Mouse (Mus musculus): ENCODE measurements around the gene 1700022I11Rik. TPM values are rescaled to one million over a fixed set of nuclear protein-coding genes. Genes with fewer than 3 reads are reported as not detected.
A peak's percentile ranks its signal among the peaks of the same experiment; 100 is the strongest.
"Not testable (repeated sequence)": the region's sequence is repeated elsewhere in the genome, so short reads cannot be mapped to it uniquely, and the experiment has no call there.

Gene 1700022I11Rik
- polyA plus RNA-seq, 1 experiment = 22.4 TPM

GRCm38 (mm10) chr4:42973868-42974267 is 4.5 kb downstream of the 1700022I11Rik start:
- H3K4me3 ChIP-seq (ENCODE audit: control insufficient read depth, low read depth, low read length) = no peak overlapping the region
- no peak for TF ChIP-seq CTCF (IDR thresholded peaks at IDR 0.05; ENCODE audit: control insufficient read depth, insufficient read depth, insufficient replicate concordance, low read depth, low read length)
- TF ChIP-seq POLR2A (IDR thresholded peaks at IDR 0.05; ENCODE audit: control insufficient read depth, low read depth, low read length) = no peak
- H3K4me1 ChIP-seq (ENCODE audit: control insufficient read depth, insufficient read depth, low read length) = peaks cover 3% of the 10 kb centered on the region
- H3K27me3 ChIP-seq (ENCODE audit: control insufficient read depth, insufficient read depth, low read length) = no peaks in the 10 kb centered on the region
- H3K36me3 ChIP-seq (ENCODE audit: control insufficient read depth, insufficient read depth, low read length) = no peaks in the 10 kb centered on the region; the same call in 1 of the 2 replicates
- H3K27ac ChIP-seq (ENCODE audit: control insufficient read depth, insufficient read depth, low read depth, low read length) = no peak overlapping the region

- Histone ChIP-seq H3K27ac (ENCODE audit: control insufficient read depth, insufficient read depth, low read depth, low read length) (no peak overlapping the region), H3K27me3 (ENCODE audit: control insufficient read depth, insufficient read depth, low read length) (no peaks in the 10 kb centered on the region), H3K36me3 (ENCODE audit: control insufficient read depth, insufficient read depth, low read length) (no peaks in the 10 kb centered on the region), H3K4me1 (ENCODE audit: control insufficient read depth, insufficient read depth, low read length) (no peaks in the 10 kb centered on the region; the same call in 1 of the 2 replicates), H3K4me3 (ENCODE audit: control insufficient read depth, low read depth, low read length) (no peak overlapping the region)
- no peak for TF ChIP-seq POLR2A (IDR thresholded peaks at IDR 0.05; ENCODE audit: control insufficient read depth, low read depth, low read length)
- no peak for TF ChIP-seq CTCF (IDR thresholded peaks at IDR 0.05; ENCODE audit: control insufficient read depth, insufficient read depth, insufficient replicate concordance, low read depth, low read length)
Observed at GRCm38 (mm10) chr4:42978062-42978461, 8.7 kb downstream of the 1700022I11Rik start.

- H3K36me3 ChIP-seq (ENCODE audit: control insufficient read depth, insufficient read depth, low read length); H3K27me3 ChIP-seq (ENCODE audit: control insufficient read depth, insufficient read depth, low read length); H3K4me1 ChIP-seq (ENCODE audit: control insufficient read depth, insufficient read depth, low read length); H3K4me3 ChIP-seq (ENCODE audit: control insufficient read depth, low read depth, low read length); H3K27ac ChIP-seq (ENCODE audit: control insufficient read depth, insufficient read depth, low read depth, low read length): not testable (repeated sequence)
Observed at GRCm38 (mm10) chr4:42980467-42980866, 11.1 kb downstream of the 1700022I11Rik start.

GRCm38 (mm10) chr4:42988296-42988695 is 18.9 kb downstream of the 1700022I11Rik start:
- peaks cover 5% of the 10 kb centered on the region for H3K36me3 ChIP-seq (ENCODE audit: control insufficient read depth, insufficient read depth, low read length)
- H3K4me3 ChIP-seq (ENCODE audit: control insufficient read depth, low read depth, low read length) = no peak overlapping the region
- TF ChIP-seq POLR2A (IDR thresholded peaks at IDR 0.05; ENCODE audit: control insufficient read depth, low read depth, low read length) (no peak), CTCF (IDR thresholded peaks at IDR 0.05; ENCODE audit: control insufficient read depth, insufficient read depth, insufficient replicate concordance, low read depth, low read length) (no peak)
- no peaks in the 10 kb centered on the region for H3K4me1 ChIP-seq (ENCODE audit: control insufficient read depth, insufficient read depth, low read length)
- no peak overlapping the region for H3K27ac ChIP-seq (ENCODE audit: control insufficient read depth, insufficient read depth, low read depth, low read length)
- no peaks in the 10 kb centered on the region for H3K27me3 ChIP-seq (ENCODE audit: control insufficient read depth, insufficient read depth, low read length)

GRCm38 (mm10) chr4:42998022-42998421 is 28.6 kb downstream of the 1700022I11Rik start:
- no peak overlapping the region for H3K27ac ChIP-seq (ENCODE audit: control insufficient read depth, insufficient read depth, low read depth, low read length)
- no peaks in the 10 kb centered on the region for H3K27me3 ChIP-seq (ENCODE audit: control insufficient read depth, insufficient read depth, low read length)
- H3K4me1 ChIP-seq (ENCODE audit: control insufficient read depth, insufficient read depth, low read length) = peaks cover 5% of the 10 kb centered on the region
- TF ChIP-seq CTCF (IDR thresholded peaks at IDR 0.05; ENCODE audit: control insufficient read depth, insufficient read depth, insufficient replicate concordance, low read depth, low read length) (no peak), POLR2A (IDR thresholded peaks at IDR 0.05; ENCODE audit: control insufficient read depth, low read depth, low read length) (no peak)
- H3K4me3 ChIP-seq (ENCODE audit: control insufficient read depth, low read depth, low read length) = peak overlapping the region; percentile 21; the same call in 1 of the 2 replicates
- H3K36me3 ChIP-seq (ENCODE audit: control insufficient read depth, insufficient read depth, low read length) = no peaks in the 10 kb centered on the region; the same call in 1 of the 2 replicates

- TF ChIP-seq POLR2A (IDR thresholded peaks at IDR 0.05; ENCODE audit: control insufficient read depth, low read depth, low read length) (peak; percentile 70), CTCF (IDR thresholded peaks at IDR 0.05; ENCODE audit: control insufficient read depth, insufficient read depth, insufficient replicate concordance, low read depth, low read length) (0 out of 2 replicates have a peak, but pooled peaks have one; percentile 7)
- Histone ChIP-seq H3K27me3 (ENCODE audit: control insufficient read depth, insufficient read depth, low read length) (no peaks in the 10 kb centered on the region), H3K27ac (ENCODE audit: control insufficient read depth, insufficient read depth, low read depth, low read length) (peak overlapping the region; percentile 98), H3K36me3 (ENCODE audit: control insufficient read depth, insufficient read depth, low read length) (no peaks in the 10 kb centered on the region; the same call in 1 of the 2 replicates), H3K4me1 (ENCODE audit: control insufficient read depth, insufficient read depth, low read length) (peaks cover 10% of the 10 kb centered on the region), H3K4me3 (ENCODE audit: control insufficient read depth, low read depth, low read length) (peak overlapping the region; percentile 97)
Observed at GRCm38 (mm10) chr4:42999451-43000140, 30.2 kb downstream of the 1700022I11Rik start.

GRCm38 (mm10) chr4:43000141-43000986 is 31.0 kb downstream of the 1700022I11Rik start, which contains the start of gene Vcp:
Vcp (minus strand) TSS chr4:43000507.
- not testable (repeated sequence) for H3K27me3 ChIP-seq (ENCODE audit: control insufficient read depth, insufficient read depth, low read length); H3K36me3 ChIP-seq (ENCODE audit: control insufficient read depth, insufficient read depth, low read length)

More at GRCm38 (mm10) chr4:43000141-43000986, 31.0 kb downstream of the 1700022I11Rik start, which contains the start of gene Vcp:
- H3K4me1 ChIP-seq (ENCODE audit: control insufficient read depth, insufficient read depth, low read length) = peaks cover 10% of the 10 kb centered on the region
- peak within 1 kb of the TSS; percentile 98 for H3K27ac ChIP-seq (ENCODE audit: control insufficient read depth, insufficient read depth, low read depth, low read length)
- peak; percentile 49 for TF ChIP-seq POLR2A (IDR thresholded peaks at IDR 0.05; ENCODE audit: control insufficient read depth, low read depth, low read length)
- H3K4me3 ChIP-seq (ENCODE audit: control insufficient read depth, low read depth, low read length) = peak within 1 kb of the TSS; percentile 97

Measured in testis, adult 2 months (tissue).